Mouse (Mus musculus) intestine, embryonic 14.5 days (tissue): ENCODE results near the gene Scarf2. TPM values are rescaled to one million over a fixed set of nuclear protein-coding genes. Genes with fewer than 3 reads are reported as not detected.
A peak's percentile ranks its signal among the peaks of the same experiment; 100 is the strongest.

Experiments used
- ATAC-seq: fragments of 200-750 bp; cut with Nextera tagmentation; replicated peaks from 2 replicates; pipeline ENCODE4 v1.8.0; 2017; ENCODE audit warnings: low read depth, moderate number of reproducible peaks, moderate TSS enrichment, moderate library complexity; ENCODE audit not compliant: low FRiP score, low TSS enrichment
- DNase-seq: peaks from one replicate; pipeline ENCODE4 v3.0.0-alpha.2; 2018; ENCODE audit warnings: low spot score
- H3K27ac ChIP-seq: fragments of 300-500 bp; sonication (generic); 2 replicates; pipeline ENCODE4 v1.5.1; 2014; ENCODE audit warnings: low read depth, mild to moderate bottlenecking, control low read depth
- H3K27me3 ChIP-seq: fragments of 300-500 bp; sonication (generic); replicated peaks from 2 replicates; pipeline ENCODE4 v1.6.1; 2014; ENCODE audit warnings: low read length, control low read depth; ENCODE audit not compliant: control insufficient read depth, insufficient read depth
- H3K36me3 ChIP-seq: fragments of 300-500 bp; sonication (generic); 2 replicates; pipeline ENCODE4 v1.6.1; 2014; ENCODE audit warnings: low read length, control low read depth; ENCODE audit not compliant: control insufficient read depth, insufficient read depth
- H3K4me1 ChIP-seq: fragments of 300-500 bp; sonication (generic); replicated peaks from 2 replicates; pipeline ENCODE4 v1.6.1; 2014; ENCODE audit warnings: low read length, control low read depth, mixed read lengths; ENCODE audit not compliant: control insufficient read depth, insufficient read depth
- H3K4me2 ChIP-seq: fragments of 300-500 bp; sonication (generic); 2 replicates; pipeline ENCODE4 v1.6.1; 2014; ENCODE audit warnings: low read length
- H3K4me3 ChIP-seq: fragments of 300-500 bp; sonication (generic); 2 replicates; pipeline ENCODE4 v1.5.1; 2014; ENCODE audit warnings: low read depth, low read length, control low read depth, mixed read lengths
- H3K9ac ChIP-seq: fragments of 300-500 bp; sonication (generic); 2 replicates; pipeline ENCODE4 v1.6.1; 2014; ENCODE audit warnings: mild to moderate bottlenecking, low read length
- H3K9me3 ChIP-seq: fragments of 300-500 bp; sonication (generic); 2 replicates; pipeline ENCODE4 v1.6.1; 2016; ENCODE audit warnings: low read length, control low read depth; ENCODE audit not compliant: control insufficient read depth
- WGBS: fragments of 180-500 bp; shearing (Covaris S2); extraction: QIAGEN DNeasy Blood & Tissue Kit; methylation state at CpG from one replicate; pipeline ENCODE4 v1.1.7; 2014; 5-methylcytosine and 5-hydroxymethylcytosine counted together
- polyA plus RNA-seq: library from polyadenylated mRNA; unstranded; fragments of >200 nt; fragmentation: Nextera tagmentation; extraction: Ambion mirVana; gene quantifications from 2 replicates; pipeline ENCODE4 v1.2.1, GENCODE M21; 2014

Gene Scarf2
- 16.2 and 18.2 TPM in 2 replicates for polyA plus RNA-seq

- Histone ChIP-seq H3K4me3 (peak within 1 kb of the TSS; percentile 71), H3K27me3 (peaks cover 26% of the 10 kb centered on the region), H3K4me1 (peaks cover 34% of the 10 kb centered on the region), H3K9me3 (no peaks in the 10 kb centered on the region), H3K4me2 (peak within 1 kb of the TSS; percentile 67), H3K36me3 (peaks cover 10% of the 10 kb centered on the region), H3K27ac (peak within 1 kb of the TSS; percentile 94), H3K9ac (peak within 1 kb of the TSS; percentile 90)
- ATAC-seq (peak; percentile 70), DNase-seq (peak; percentile 84)
- under 1% methylated on average over 67 of the region's 81 CpGs for WGBS
These were observed at the start of gene Scarf2 for GRCm38 (mm10) chr16:17796971-17797811. Scarf2 (plus strand) TSS chr16:17797282.

- ATAC-seq: peak; percentile 86
These were observed 44.1 kb upstream of the Scarf2 start for GRCm38 (mm10) chr16:17753001-17753400.

GRCm38 (mm10) chr16:17753686-17754085 lies 43.4 kb upstream of the Scarf2 start:
- Histone ChIP-seq H3K4me1 (peaks cover 5% of the 10 kb centered on the region; the same call in 1 of the 2 replicates), H3K36me3 (no peaks in the 10 kb centered on the region), H3K9ac (no peak overlapping the region), H3K4me2 (no peak overlapping the region), H3K9me3 (no peaks in the 10 kb centered on the region), H3K27ac (peak overlapping the region; percentile 67), H3K27me3 (no peaks in the 10 kb centered on the region), H3K4me3 (no peak overlapping the region)
- ATAC-seq: no peak
- DNase-seq: no peak
- 39% methylated on average over 1 of the region's 1 CpGs for WGBS

More at GRCm38 (mm10) chr16:17753001-17753400, 44.1 kb upstream of the Scarf2 start:
- DNase-seq: peak; percentile 80
- H3K36me3 ChIP-seq: no peaks in the 10 kb centered on the region
- H3K9me3 ChIP-seq: no peaks in the 10 kb centered on the region
- 9% methylated on average over 3 of the region's 3 CpGs for WGBS
- H3K27ac ChIP-seq: peak overlapping the region; percentile 67
- no peaks in the 10 kb centered on the region for H3K27me3 ChIP-seq
- H3K4me3 ChIP-seq: no peak overlapping the region
- H3K9ac ChIP-seq: no peak overlapping the region
- H3K4me2 ChIP-seq: no peak overlapping the region
- peaks cover 4% of the 10 kb centered on the region; the same call in 1 of the 2 replicates for H3K4me1 ChIP-seq

- no peak overlapping the region for H3K9ac ChIP-seq
- no peak overlapping the region for H3K4me2 ChIP-seq
- 97% methylated on average over 1 of the region's 1 CpGs for WGBS
- no peak for ATAC-seq
- H3K27ac ChIP-seq: no peak overlapping the region
- no peak overlapping the region for H3K4me3 ChIP-seq
- H3K4me1 ChIP-seq: peaks cover 31% of the 10 kb centered on the region
- H3K36me3 ChIP-seq: no peaks in the 10 kb centered on the region
- H3K9me3 ChIP-seq: no peaks in the 10 kb centered on the region
- H3K27me3 ChIP-seq: no peaks in the 10 kb centered on the region
- DNase-seq: no peak
These were observed 39.3 kb upstream of the Scarf2 start for GRCm38 (mm10) chr16:17757756-17758155.

GRCm38 (mm10) chr16:17758902-17759301 lies 38.2 kb upstream of the Scarf2 start:
- Histone ChIP-seq H3K4me1 (peaks cover 29% of the 10 kb centered on the region), H3K36me3 (no peaks in the 10 kb centered on the region), H3K4me3 (peak overlapping the region; percentile 63), H3K9me3 (no peaks in the 10 kb centered on the region), H3K27ac (peak overlapping the region; percentile 77), H3K9ac (peak overlapping the region; percentile 84), H3K27me3 (no peaks in the 10 kb centered on the region), H3K4me2 (peak overlapping the region; percentile 82)
- ATAC-seq: peak; percentile 21; the same call in 1 of the 2 replicates
- 37% methylated on average over 9 of the region's 9 CpGs for WGBS
- DNase-seq: no peak

- DNase-seq: peak; percentile 93
- Histone ChIP-seq H3K9ac (peak within 1 kb of the TSS; percentile 84), H3K27me3 (no peaks in the 10 kb centered on the region), H3K9me3 (no peaks in the 10 kb centered on the region), H3K36me3 (peaks cover 4% of the 10 kb centered on the region; the same call in 1 of the 2 replicates), H3K27ac (peak within 1 kb of the TSS; percentile 77), H3K4me1 (peaks cover 29% of the 10 kb centered on the region), H3K4me2 (peak within 1 kb of the TSS; percentile 82), H3K4me3 (peak within 1 kb of the TSS; percentile 63)
- WGBS: under 1% methylated on average over 22 of the region's 28 CpGs
- peak; percentile 93 for ATAC-seq
These were observed 37.7 kb upstream of the Scarf2 start, which contains the start of gene Klhl22 for GRCm38 (mm10) chr16:17759344-17759773. Klhl22 (plus strand) TSS chr16:17759618.

- ATAC-seq (peak; percentile 49), DNase-seq (peak; percentile 81)
- peak overlapping the region; percentile 63 for H3K4me3 ChIP-seq
- H3K27me3 ChIP-seq: no peaks in the 10 kb centered on the region
- peak overlapping the region; percentile 84 for H3K9ac ChIP-seq
- H3K4me1 ChIP-seq: peaks cover 29% of the 10 kb centered on the region
- WGBS: under 1% methylated on average over 53 of the region's 54 CpGs
- peak overlapping the region; percentile 77; the same call in 1 of the 2 replicates for H3K27ac ChIP-seq
- no peaks in the 10 kb centered on the region for H3K9me3 ChIP-seq
- peak overlapping the region; percentile 82 for H3K4me2 ChIP-seq
- peaks cover 4% of the 10 kb centered on the region; the same call in 1 of the 2 replicates for H3K36me3 ChIP-seq
These were observed 37.2 kb upstream of the Scarf2 start for GRCm38 (mm10) chr16:17759813-17760321.

- Histone ChIP-seq H3K4me2 (peak overlapping the region; percentile 82), H3K9ac (peak overlapping the region; percentile 84), H3K4me3 (peak overlapping the region; percentile 63), H3K4me1 (peaks cover 29% of the 10 kb centered on the region), H3K27me3 (no peaks in the 10 kb centered on the region), H3K9me3 (no peaks in the 10 kb centered on the region), H3K27ac (no peak overlapping the region), H3K36me3 (peaks cover 9% of the 10 kb centered on the region)
- WGBS: 32% methylated on average over 8 of the region's 8 CpGs
- peak; percentile 62 for DNase-seq
- ATAC-seq: no peak
These were observed 36.4 kb upstream of the Scarf2 start for GRCm38 (mm10) chr16:17760657-17761056.
